Mouse (Mus musculus): ENCODE measurements around the gene Cmya5.

DNA sequence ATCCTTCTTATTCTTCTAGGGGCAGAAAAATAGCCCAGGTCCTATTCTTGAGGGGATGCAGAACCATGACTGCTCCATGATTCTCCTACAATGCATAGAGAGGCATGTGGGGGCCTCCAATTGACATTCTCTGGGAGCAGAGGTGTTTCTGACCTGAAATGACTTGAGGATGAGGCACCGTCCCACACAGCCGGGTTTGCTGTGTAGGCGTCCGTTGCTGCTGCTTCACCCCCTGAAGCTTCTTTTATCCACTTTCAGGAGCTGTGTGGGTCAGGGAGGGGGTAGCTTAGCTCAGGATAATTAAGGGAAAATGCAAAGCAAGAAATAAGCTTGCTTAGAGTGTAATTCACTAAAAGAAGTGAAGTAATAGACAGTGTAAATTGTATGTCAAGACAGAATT is 115.2 kb downstream of the Cmya5 start:
- TF ChIP-seq CTCF (IDR thresholded peaks at IDR 0.05; ENCODE audit: borderline replicate concordance, control insufficient read depth, extremely low read depth, insufficient read depth, low read length, poor library complexity) (no peak), POLR2A (IDR thresholded peaks at IDR 0.05; ENCODE audit: control insufficient read depth, extremely low read depth, insufficient read depth, low read length, poor library complexity) (no peak)
